Mouse (Mus musculus): ENCODE data around the gene Nr2f6.

Nr2f6 gene

GRCm38 (mm10) chr8:71381421-71381970, at the start of gene Nr2f6:
Gene Nr2f6 (minus strand): TSS chr8:71381960.
- DNase-seq (ENCODE audit: low read depth): peak; percentile 37

- DNase-seq (ENCODE audit: low read depth): no peak
These were observed 40.4 kb upstream of the Nr2f6 start for GRCm38 (mm10) chr8:71422121-71422520.

- peak; percentile 83 for DNase-seq (ENCODE audit: low read depth)
These were observed 29.9 kb upstream of the Nr2f6 start for GRCm38 (mm10) chr8:71411535-71412273.

- no peak for DNase-seq (ENCODE audit: low read depth)
These were observed 26.5 kb upstream of the Nr2f6 start for GRCm38 (mm10) chr8:71408231-71408630.

- no peak for DNase-seq (ENCODE audit: low read depth)
These were observed 25.7 kb upstream of the Nr2f6 start for GRCm38 (mm10) chr8:71407441-71407840.

GRCm38 (mm10) chr8:71406099-71407015, 24.6 kb upstream of the Nr2f6 start:
- DNase-seq (ENCODE audit: low read depth): peak; percentile 88

- peak; percentile 96 for DNase-seq (ENCODE audit: low read depth)
These were observed 23.8 kb upstream of the Nr2f6 start, which contains the start of gene Ankle1 for GRCm38 (mm10) chr8:71405401-71406098. Gene Ankle1 (plus strand): TSS chr8:71406010.

- peak; percentile 77 for DNase-seq (ENCODE audit: low read depth)
These were observed 23.2 kb upstream of the Nr2f6 start for GRCm38 (mm10) chr8:71404951-71405351.

- DNase-seq (ENCODE audit: low read depth): no peak
These were observed 22.3 kb upstream of the Nr2f6 start for GRCm38 (mm10) chr8:71404011-71404410.

- DNase-seq (ENCODE audit: low read depth): no peak
These were observed 21.5 kb upstream of the Nr2f6 start for GRCm38 (mm10) chr8:71403107-71403885.

- no peak for DNase-seq (ENCODE audit: low read depth)
These were observed 20.7 kb upstream of the Nr2f6 start for GRCm38 (mm10) chr8:71402446-71402964.

GRCm38 (mm10) chr8:71401454-71401853, 19.7 kb upstream of the Nr2f6 start:
- DNase-seq (ENCODE audit: low read depth): no peak

GRCm38 (mm10) chr8:71400826-71401225, 19.1 kb upstream of the Nr2f6 start:
- no peak for DNase-seq (ENCODE audit: low read depth)

- DNase-seq (ENCODE audit: low read depth): no peak
These were observed 15.9 kb upstream of the Nr2f6 start for GRCm38 (mm10) chr8:71397701-71398100.

- DNase-seq (ENCODE audit: low read depth): peak; percentile 100
These were observed 15.0 kb upstream of the Nr2f6 start, which contains the start of gene Babam1 for GRCm38 (mm10) chr8:71396639-71397305. Gene Babam1 (plus strand): TSS chr8:71396861.

- DNase-seq (ENCODE audit: low read depth): no peak
These were observed 13.9 kb upstream of the Nr2f6 start, which contains the start of gene Ushbp1 for GRCm38 (mm10) chr8:71395629-71396028. Gene Ushbp1 (minus strand): TSS chr8:71395802.

GRCm38 (mm10) chr8:71395071-71395470, 13.3 kb upstream of the Nr2f6 start:
- no peak for DNase-seq (ENCODE audit: low read depth)

GRCm38 (mm10) chr8:71394481-71394880, 12.7 kb upstream of the Nr2f6 start:
- DNase-seq (ENCODE audit: low read depth): no peak

GRCm38 (mm10) chr8:71392871-71393270, 11.1 kb upstream of the Nr2f6 start:
- DNase-seq (ENCODE audit: low read depth): peak; percentile 55

GRCm38 (mm10) chr8:71392391-71392790, 10.6 kb upstream of the Nr2f6 start:
- DNase-seq (ENCODE audit: low read depth): no peak

Measured in 416B (cell line).